Mouse (Mus musculus): ENCODE results near the gene Irx6. TPM values are rescaled to one million over a fixed set of nuclear protein-coding genes. Genes with fewer than 3 reads are reported as not detected.

Gene Irx6
- polyA plus RNA-seq (2015; fragmentation: Illumina TruSeq; extraction: RNeasy Lipid Tissue Mini Kit (QIAGEN cat#74804); ENCODE audit: low read depth, low replicate concordance) = 0.21 TPM

GRCm38 (mm10) chr8:92674244-92675128, at the start of gene Irx6:
Irx6 (plus strand) TSS chr8:92674288.

Other genes starting within 250 kb of the Irx6 start
- 1.9 TPM for gene Mmp2, start 153.0 kb downstream of the Irx6 start, polyA plus RNA-seq (2015; fragmentation: Illumina TruSeq; extraction: RNeasy Lipid Tissue Mini Kit (QIAGEN cat#74804); ENCODE audit: low read depth, low replicate concordance)
- gene Lpcat2, start 181.1 kb downstream of the Irx6 start, polyA plus RNA-seq (2015; fragmentation: Illumina TruSeq; extraction: RNeasy Lipid Tissue Mini Kit (QIAGEN cat#74804); ENCODE audit: low read depth, low replicate concordance) = 12.4 TPM
- 0.65 TPM for gene Capns2, start 227.1 kb downstream of the Irx6 start, polyA plus RNA-seq (2015; fragmentation: Illumina TruSeq; extraction: RNeasy Lipid Tissue Mini Kit (QIAGEN cat#74804); ENCODE audit: low read depth, low replicate concordance)

Measured in brain, adult 10 weeks (tissue).